Mouse (Mus musculus): ENCODE data around the gene Pcsk5.

- TF ChIP-seq CTCF (IDR thresholded peaks at IDR 0.05; ENCODE audit: low read depth, low read length): no peak
- TF ChIP-seq GATA1 (IDR thresholded peaks at IDR 0.05; ENCODE audit: borderline replicate concordance, low read length): no peak
These were observed 444.6 kb downstream of the Pcsk5 start for GRCm38 (mm10) chr19:17392866-17393265.

Data from G1E (cell line).